28 mouse cellular contexts compared by ENCODE assay signal in genomic region chr7:4918681-4919080, GRCm38 (mm10). TPM values are rescaled to one million over a fixed set of nuclear protein-coding genes. Genes with fewer than 3 reads are reported as not detected.
A peak's percentile ranks its signal among the peaks of the same experiment; 100 is the strongest.
DNase-seq lines count a peak whose midpoint lies in the region; ATAC-seq and TF ChIP-seq lines count a peak whose summit lies in the region.
"Had no signal": no experiment of that assay in that cellular context is flagged by ENCODE, and none has a peak within 500 bp of the region (broad histone marks: within the 10 kb centered on the region; RNA-seq: fewer than 3 reads in every experiment).

No protein-coding gene starts in this region.

- DNase-seq in adrenal gland, postnatal 10 days = peak; percentile 0
- no peak for DNase-seq in adrenal gland, adult 2 months
- peak; percentile 90 for DNase-seq in heart, adult 11 months
- DNase-seq in heart, adult 9 months (ENCODE audit: low spot score in 2 of 2) = no peak
- DNase-seq in midbrain, embryonic 10.5 days (ENCODE audit: low spot score) = no peak
- no peak for DNase-seq in MN1 (ENCODE audit: low spot score)
- DNase-seq: adrenal gland, adult 8-10 months; adrenal gland, postnatal 25 days; B cell, adult 2 months; cerebellum, adult 11 months; cerebellum, adult 18-20 months; cerebellum, adult 8-10 months; cerebellum, postnatal 14 days; cerebellum, postnatal 36 days; embryo, embryonic 11 days; forebrain, postnatal 0 days had no signal

- H3K4me1 ChIP-seq in midbrain, embryonic 10.5 days = peaks cover 71% of the 10 kb centered on the region
- peaks cover 31% of the 10 kb centered on the region for H3K4me1 ChIP-seq in midbrain, embryonic 16.5 days (ENCODE audit: control insufficient read depth, insufficient read depth, low read length)
- peaks cover 88% of the 10 kb centered on the region for H3K4me1 ChIP-seq in E14TG2a.4 (replicated peaks; ENCODE audit: low read depth, low read length)

- 92% methylated on average over 15 of the region's 15 CpGs for WGBS in midbrain, embryonic 10.5 days
- WGBS in midbrain, embryonic 16.5 days = 95% methylated on average over 15 of the region's 15 CpGs

- H3K4me2 ChIP-seq in midbrain, embryonic 16.5 days (ENCODE audit: low read length) = no peak overlapping the region
- H3K4me2 ChIP-seq: embryonic facial prominence, embryonic 13.5 days; embryonic facial prominence, embryonic 15.5 days; forebrain, embryonic 13.5 days; forebrain, embryonic 15.5 days had no signal

- H3K9me3 ChIP-seq in midbrain, embryonic 10.5 days (replicated peaks) = no peaks in the 10 kb centered on the region
- no peaks in the 10 kb centered on the region for H3K9me3 ChIP-seq in midbrain, embryonic 16.5 days (replicated peaks; ENCODE audit: control insufficient read depth, low read length, poor library complexity, severe bottlenecking)
- no peaks in the 10 kb centered on the region for H3K9me3 ChIP-seq in E14TG2a.4 (ENCODE audit: low read length)
- H3K9me3 ChIP-seq: embryonic facial prominence, embryonic 13.5 days; embryonic facial prominence, embryonic 15.5 days; forebrain, embryonic 10.5 days; forebrain, embryonic 13.5 days; forebrain, embryonic 15.5 days had no signal

- H3K4me3 ChIP-seq in midbrain, embryonic 10.5 days = 0 out of 2 replicates have a peak overlapping the region, but pooled peaks have one; percentile 7
- no peak overlapping the region for H3K4me3 ChIP-seq in midbrain, embryonic 16.5 days (ENCODE audit: low read depth, low read length)
- peak overlapping the region; percentile 64 for H3K4me3 ChIP-seq in E14TG2a.4 (replicated peaks; ENCODE audit: low read length)
- H3K4me3 ChIP-seq: embryonic facial prominence, embryonic 13.5 days; embryonic facial prominence, embryonic 15.5 days; erythroblast, embryonic 14.5 days; forebrain, embryonic 10.5 days; forebrain, embryonic 13.5 days; forebrain, embryonic 15.5 days had no signal

- no peak for ATAC-seq in midbrain, embryonic 16.5 days
- ATAC-seq: CD4-positive, CD25-positive, alpha-beta regulatory T cell, adult 4 months; forebrain, embryonic 13.5 days; forebrain, embryonic 15.5 days; forebrain, postnatal 0 days had no signal

- H3K27ac ChIP-seq in midbrain, embryonic 10.5 days (replicated peaks) = no peak overlapping the region
- H3K27ac ChIP-seq in midbrain, embryonic 16.5 days (ENCODE audit: low read length) = no peak overlapping the region
- H3K27ac ChIP-seq: embryonic facial prominence, embryonic 13.5 days; embryonic facial prominence, embryonic 15.5 days; forebrain, embryonic 10.5 days; forebrain, embryonic 13.5 days; forebrain, embryonic 15.5 days had no signal

- H3K36me3 ChIP-seq in midbrain, embryonic 10.5 days = peaks cover 45% of the 10 kb centered on the region
- H3K36me3 ChIP-seq in midbrain, embryonic 16.5 days (ENCODE audit: control insufficient read depth, insufficient read depth, low read length) = peaks cover 14% of the 10 kb centered on the region
- peaks cover 34% of the 10 kb centered on the region for H3K36me3 ChIP-seq in E14TG2a.4 (ENCODE audit: insufficient read depth, low read length)

- H3K27me3 ChIP-seq in midbrain, embryonic 10.5 days (ENCODE audit: low read depth, poor library complexity, severe bottlenecking) = no peaks in the 10 kb centered on the region
- no peaks in the 10 kb centered on the region for H3K27me3 ChIP-seq in midbrain, embryonic 16.5 days (ENCODE audit: control insufficient read depth, insufficient read depth, low read depth, low read length)
- peaks cover under 1% of the 10 kb centered on the region; the same call in 1 of the 2 replicates for H3K27me3 ChIP-seq in E14TG2a.4 (ENCODE audit: insufficient read depth, low read length)
- H3K27me3 ChIP-seq: CH12.LX; embryonic facial prominence, embryonic 13.5 days; embryonic facial prominence, embryonic 15.5 days; forebrain, embryonic 13.5 days; forebrain, embryonic 15.5 days had no signal

- no peak overlapping the region for H3K9ac ChIP-seq in midbrain, embryonic 16.5 days (ENCODE audit: low read depth, low read length)
- H3K9ac ChIP-seq: embryonic facial prominence, embryonic 13.5 days; embryonic facial prominence, embryonic 15.5 days; forebrain, embryonic 13.5 days; forebrain, embryonic 15.5 days; forebrain, postnatal 0 days had no signal

- TF ChIP-seq CTCF in E14TG2a.4 (conservative IDR thresholded peaks at IDR 0.05; ENCODE audit: low read length) = no peak

RNA-seq across cellular contexts. Expression of gene Nat14, which starts 3.1 kb away (rescaled TPM):
- 1 to 10 TPM; 5.5 to 8.5 TPM for total RNA-seq in adrenal gland, postnatal 10 days (2021)
- 1 to 10 TPM; 8.4 to 9.2 TPM for total RNA-seq in adrenal gland, adult 2 months (2021)
- polyA plus RNA-seq in adrenal gland, adult 2 months (2012; rRNA removed) = 11.4 and 20.0 TPM in 2 replicates
- polyA plus RNA-seq in midbrain, embryonic 10.5 days (2016; fragmentation: Nextera tagmentation; extraction: Ambion mirVana) = 10.4 and 11.6 TPM in 2 replicates
- polyA plus RNA-seq in midbrain, embryonic 16.5 days (2015; fragmentation: Nextera tagmentation; extraction: Ambion mirVana) = 48.2 and 49.4 TPM in 2 replicates

RNA-seq across cellular contexts. Expression of gene Zfp628, which starts 3.7 kb away (rescaled TPM):
- 10 to 100 TPM; 14.7 to 16.4 TPM for total RNA-seq in adrenal gland, postnatal 10 days (2021)
- total RNA-seq in adrenal gland, adult 2 months (2021) = 10 to 100 TPM; 15.1 to 19.2 TPM
- 35.6 and 41.3 TPM in 2 replicates for polyA plus RNA-seq in adrenal gland, adult 2 months (2012; rRNA removed)
- polyA plus RNA-seq in midbrain, embryonic 10.5 days (2016; fragmentation: Nextera tagmentation; extraction: Ambion mirVana) = 4.3 and 4.7 TPM in 2 replicates
- polyA plus RNA-seq in midbrain, embryonic 16.5 days (2015; fragmentation: Nextera tagmentation; extraction: Ambion mirVana) = 3.1 and 3.6 TPM in 2 replicates

RNA-seq across cellular contexts. Expression of gene Ssc5d, which starts 6.9 kb away (rescaled TPM):
- total RNA-seq in adrenal gland, postnatal 10 days (2021) = 1 to 10 TPM; 5.9 to 6.9 TPM
- total RNA-seq in adrenal gland, adult 2 months (2021) = 1 to 10 TPM; 2.2 to 2.3 TPM
- 2.9 and 3.1 TPM in 2 replicates for polyA plus RNA-seq in adrenal gland, adult 2 months (2012; rRNA removed)
- polyA plus RNA-seq in midbrain, embryonic 10.5 days (2016; fragmentation: Nextera tagmentation; extraction: Ambion mirVana) = 1.6 and 1.9 TPM in 2 replicates
- 0.72 and 0.85 TPM in 2 replicates for polyA plus RNA-seq in midbrain, embryonic 16.5 days (2015; fragmentation: Nextera tagmentation; extraction: Ambion mirVana)
- total RNA-seq: common myeloid progenitor, adult 5-6 weeks had no signal
- polyA plus RNA-seq: erythroblast, embryonic 14.5 days had no signal

RNA-seq across cellular contexts. Expression of gene Gm36210, which starts 12.4 kb away (rescaled TPM):
- total RNA-seq in adrenal gland, postnatal 10 days (2021) = not detected
- total RNA-seq in adrenal gland, adult 2 months (2021) = under 1 TPM; 0.23 to 0.45 TPM
- polyA plus RNA-seq in adrenal gland, adult 2 months (2012; rRNA removed) = 0.27 TPM in 1 of 2 replicates, not detected in the other
- 0.20 TPM in 1 of 2 replicates, not detected in the other for polyA plus RNA-seq in midbrain, embryonic 10.5 days (2016; fragmentation: Nextera tagmentation; extraction: Ambion mirVana)
- polyA plus RNA-seq in midbrain, embryonic 16.5 days (2015; fragmentation: Nextera tagmentation; extraction: Ambion mirVana) = 0.32 and 0.38 TPM in 2 replicates
- total RNA-seq: adrenal gland, postnatal 25 days; CH12.LX; common myeloid progenitor, adult 5-6 weeks; G1E had no signal
- polyA plus RNA-seq: CD4-positive, CD25-positive, alpha-beta regulatory T cell, adult 4 months; embryonic facial prominence, embryonic 15.5 days; erythroblast, embryonic 14.5 days; G1E had no signal

RNA-seq across cellular contexts. Expression of gene Isoc2a, which starts 41.7 kb away (rescaled TPM):
- 10 to 100 TPM; 52.8 to 56.8 TPM for total RNA-seq in adrenal gland, postnatal 10 days (2021)
- total RNA-seq in adrenal gland, adult 2 months (2021) = 10 to 100 TPM; 35.5 to 43.4 TPM
- polyA plus RNA-seq in adrenal gland, adult 2 months (2012; rRNA removed) = 43.5 and 45.6 TPM in 2 replicates
- polyA plus RNA-seq in midbrain, embryonic 10.5 days (2016; fragmentation: Nextera tagmentation; extraction: Ambion mirVana) = 0.64 and 0.70 TPM in 2 replicates
- 0.46 and 0.57 TPM in 2 replicates for polyA plus RNA-seq in midbrain, embryonic 16.5 days (2015; fragmentation: Nextera tagmentation; extraction: Ambion mirVana)

Comparison
In these comparisons a context has a peak if more than half of its experiments do, and no peak if none do; other contexts are left out.
1. DNase-seq: peak in adrenal gland, postnatal 10 days (single experiment) and heart, adult 11 months (single experiment); none in adrenal gland, adult 2 months (single experiment), heart, adult 9 months (0 of 2), midbrain, embryonic 10.5 days (single experiment) and MN1 (single experiment).